Mouse (Mus musculus) heart, embryonic 10.5 days (tissue): Measurements from ENCODE around the gene Cdc42bpb. TPM values are rescaled to one million over a fixed set of nuclear protein-coding genes. Genes with fewer than 3 reads are reported as not detected.

Source experiments
- DNase-seq: peaks from one replicate; pipeline ENCODE4 v3.0.0-alpha.2; 2017; ENCODE audit warnings: low spot score
- H3K27ac ChIP-seq: fragments of 300-500 bp; sonication (generic); 2 replicates; pipeline ENCODE4 v1.5.1; 2016; ENCODE audit warnings: mild to moderate bottlenecking
- H3K27me3 ChIP-seq: fragments of 300-500 bp; sonication (generic); 2 replicates; pipeline ENCODE4 v1.6.1; 2016; ENCODE audit warnings: mild to moderate bottlenecking; ENCODE audit not compliant: poor library complexity, insufficient read depth, severe bottlenecking
- H3K36me3 ChIP-seq: fragments of 300-500 bp; sonication (generic); 2 replicates; pipeline ENCODE4 v1.6.1; 2016; ENCODE audit warnings: mild to moderate bottlenecking, moderate library complexity
- H3K4me1 ChIP-seq: fragments of 300-500 bp; sonication (generic); 2 replicates; pipeline ENCODE4 v1.6.1; 2016; ENCODE audit warnings: mild to moderate bottlenecking
- H3K4me3 ChIP-seq: fragments of 300-500 bp; sonication (generic); 2 replicates; pipeline ENCODE4 v1.5.1; 2016; ENCODE audit warnings: mild to moderate bottlenecking, moderate library complexity
- H3K9me3 ChIP-seq: fragments of 300-500 bp; sonication (generic); 2 replicates; pipeline ENCODE4 v1.6.1; 2016; ENCODE audit warnings: mild to moderate bottlenecking, moderate library complexity
- WGBS: fragments of 180-500 bp; shearing (Covaris S2); methylation state at CpG from one replicate; pipeline ENCODE4 v1.1.7; 2016; 5-methylcytosine and 5-hydroxymethylcytosine counted together
- polyA plus RNA-seq: library from polyadenylated mRNA; unstranded; fragments of >200 nt; fragmentation: Nextera tagmentation; extraction: Ambion mirVana; gene quantifications from 2 replicates; pipeline ENCODE4 v1.2.1, GENCODE M21; 2016

Gene Cdc42bpb
- polyA plus RNA-seq, 1 experiment from 2014 or later: 33.1 TPM

DNA sequence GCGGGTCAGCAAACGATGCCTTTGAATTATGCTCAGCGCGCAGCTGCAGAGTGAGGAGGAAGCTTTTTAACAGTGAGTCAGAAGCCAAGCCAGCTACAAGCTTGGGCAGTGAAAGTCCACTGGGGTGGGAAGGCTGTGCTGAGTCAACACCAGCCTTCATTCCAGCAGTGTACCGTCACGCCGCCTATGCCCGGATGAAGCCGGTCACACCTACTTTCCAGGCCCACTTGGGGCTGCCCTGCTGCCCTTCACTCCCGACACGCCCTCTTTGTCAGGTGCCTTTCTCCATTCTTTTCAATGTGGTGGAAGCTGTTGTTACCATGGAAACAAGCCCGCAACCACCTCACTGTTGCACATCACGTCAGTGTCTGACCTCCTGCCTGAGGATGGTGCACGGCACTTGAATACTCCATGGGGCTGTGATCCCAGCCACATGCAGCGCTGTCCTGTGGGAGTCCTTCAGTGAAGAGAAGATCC is 24.0 kb downstream of the Cdc42bpb start:
- Histone ChIP-seq H3K36me3 (peaks cover 18% of the 10 kb centered on the region; the same call in 1 of the 2 replicates), H3K9me3 (no peaks in the 10 kb centered on the region), H3K4me1 (peaks cover 57% of the 10 kb centered on the region), H3K4me3 (no peak overlapping the region), H3K27ac (no peak overlapping the region), H3K27me3 (no peaks in the 10 kb centered on the region)
- DNase-seq: no peak
- 73% methylated on average over 15 of the region's 15 CpGs for WGBS

DNA sequence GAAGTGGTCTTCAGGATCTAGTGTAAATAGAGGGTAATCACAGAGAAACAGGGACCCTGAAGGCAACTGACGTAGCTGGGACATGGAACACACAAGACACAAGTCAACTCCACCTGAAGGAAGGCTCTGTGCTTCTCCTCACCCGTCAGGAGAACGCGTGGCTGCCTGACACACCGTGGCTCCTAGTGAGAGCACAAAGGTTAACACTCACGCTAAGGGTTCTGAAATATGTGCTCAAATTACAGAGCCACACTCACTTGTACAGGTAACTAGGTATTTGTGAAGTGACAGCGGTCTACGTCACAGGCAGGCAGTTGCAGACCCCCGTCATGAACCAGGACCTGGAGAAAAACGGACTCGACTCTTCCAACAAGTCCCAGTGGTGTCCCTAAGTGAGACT is 24.5 kb downstream of the Cdc42bpb start:
- Histone ChIP-seq H3K9me3 (no peaks in the 10 kb centered on the region), H3K4me1 (peaks cover 54% of the 10 kb centered on the region), H3K36me3 (peaks cover 18% of the 10 kb centered on the region; the same call in 1 of the 2 replicates), H3K27ac (no peak overlapping the region), H3K4me3 (no peak overlapping the region), H3K27me3 (no peaks in the 10 kb centered on the region)
- DNase-seq: no peak
- WGBS: 88% methylated on average over 11 of the region's 11 CpGs

DNA sequence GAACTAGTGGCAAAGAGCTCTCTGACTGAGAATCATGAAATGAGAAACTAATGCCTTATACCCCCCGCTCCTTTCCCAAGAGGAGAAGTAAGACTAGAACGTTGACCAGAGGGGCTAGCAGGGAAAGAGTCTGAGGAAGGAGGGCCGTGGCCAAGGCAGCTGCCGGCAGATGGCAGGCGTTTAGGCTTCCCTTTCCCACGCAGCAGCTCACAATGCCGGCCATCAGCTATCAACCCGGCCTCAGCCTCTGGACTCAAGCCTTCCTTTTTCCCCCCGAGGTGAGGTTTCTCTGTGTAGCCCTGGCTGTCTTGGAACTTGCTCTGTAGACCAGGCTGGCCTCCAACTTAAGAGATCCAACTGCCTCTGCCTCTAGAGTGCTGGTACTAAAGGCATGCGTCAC is 25.0 kb downstream of the Cdc42bpb start:
- peaks cover 18% of the 10 kb centered on the region; the same call in 1 of the 2 replicates for H3K36me3 ChIP-seq
- H3K27ac ChIP-seq: no peak overlapping the region
- DNase-seq: no peak
- no peaks in the 10 kb centered on the region for H3K9me3 ChIP-seq
- H3K4me1 ChIP-seq: peaks cover 52% of the 10 kb centered on the region
- no peaks in the 10 kb centered on the region for H3K27me3 ChIP-seq
- 71% methylated on average over 10 of the region's 10 CpGs for WGBS
- no peak overlapping the region for H3K4me3 ChIP-seq

DNA sequence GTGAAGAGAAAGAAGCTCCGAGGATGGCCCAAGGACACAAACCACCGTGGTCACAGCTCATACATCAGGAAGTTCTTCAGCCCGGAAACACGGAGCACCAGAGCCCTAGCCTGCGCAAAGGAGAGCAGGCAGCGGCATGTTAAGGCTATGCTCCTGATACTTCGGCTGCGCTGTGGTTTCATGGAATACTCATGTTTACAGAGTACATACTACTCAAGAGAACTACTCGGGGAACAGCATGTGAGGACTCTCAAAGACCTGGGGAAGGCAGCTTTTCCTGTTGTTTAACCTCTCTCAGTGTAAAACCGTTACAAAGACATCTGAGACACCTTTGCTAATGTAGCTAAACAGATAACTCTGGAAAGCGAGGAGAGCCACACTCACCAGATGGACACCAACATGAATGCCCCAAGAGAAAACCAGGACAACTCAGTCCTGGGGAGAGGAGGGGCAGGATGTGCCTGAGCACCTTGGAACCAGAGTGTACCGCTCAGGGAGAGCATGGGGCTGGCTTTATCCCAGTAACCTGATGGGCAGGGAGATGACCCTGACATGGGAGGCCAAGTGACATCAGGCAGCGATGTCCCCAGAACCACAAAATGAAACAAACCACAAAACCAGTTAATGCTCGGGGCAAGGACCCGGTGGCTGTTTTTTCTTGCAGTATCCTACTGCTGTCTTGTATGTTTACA is 27.8 kb downstream of the Cdc42bpb start:
- Histone ChIP-seq H3K27ac (no peak overlapping the region), H3K4me1 (peaks cover 56% of the 10 kb centered on the region), H3K9me3 (no peaks in the 10 kb centered on the region), H3K4me3 (no peak overlapping the region), H3K36me3 (peaks cover 22% of the 10 kb centered on the region), H3K27me3 (no peaks in the 10 kb centered on the region)
- 82% methylated on average over 15 of the region's 15 CpGs for WGBS
- no peak for DNase-seq

DNA sequence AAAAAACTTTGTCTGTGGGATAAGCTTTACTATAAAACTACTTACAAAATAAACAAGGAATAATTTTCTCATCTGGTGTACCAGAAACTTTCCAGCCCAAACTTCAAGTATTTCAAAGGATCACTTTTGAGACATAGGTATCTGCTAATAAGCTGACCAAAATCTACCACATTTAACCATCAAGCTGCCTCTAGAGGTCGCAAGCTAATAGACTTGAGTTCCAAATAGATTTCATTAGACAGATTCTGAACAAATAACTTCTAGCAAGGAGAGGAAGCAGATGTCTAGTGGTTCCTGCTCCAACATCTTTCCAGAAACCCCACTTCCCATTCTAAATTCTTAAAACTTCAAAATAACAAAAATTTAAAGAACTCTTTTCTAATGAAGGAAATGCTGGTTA is 33.6 kb downstream of the Cdc42bpb start:
- Histone ChIP-seq H3K36me3 (peaks cover 50% of the 10 kb centered on the region), H3K9me3 (no peaks in the 10 kb centered on the region), H3K4me1 (peaks cover 24% of the 10 kb centered on the region), H3K4me3 (no peak overlapping the region), H3K27me3 (no peaks in the 10 kb centered on the region), H3K27ac (no peak overlapping the region)
- no peak for DNase-seq
- 55% methylated on average over 1 of the region's 1 CpGs for WGBS

DNA sequence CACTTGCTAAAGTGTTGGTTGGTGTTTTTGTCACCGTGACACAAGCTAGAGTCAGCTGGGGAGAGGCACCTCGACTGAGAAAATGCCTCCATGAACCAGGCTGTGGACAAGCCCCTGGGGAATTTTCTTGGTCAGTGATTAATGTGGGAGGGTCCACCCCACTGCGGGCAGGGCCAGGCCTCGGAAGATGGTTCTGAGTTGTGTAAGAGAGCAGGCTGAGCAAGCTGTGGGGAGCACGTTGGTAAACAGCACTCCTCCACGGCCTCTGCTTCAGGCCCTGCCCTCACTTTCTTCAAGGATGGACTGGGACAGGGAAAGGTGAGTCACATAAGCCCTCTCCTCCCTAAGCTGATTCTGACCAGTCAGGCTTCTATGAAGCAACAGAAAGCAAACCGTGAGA is 36.8 kb downstream of the Cdc42bpb start:
- Histone ChIP-seq H3K27me3 (no peaks in the 10 kb centered on the region), H3K4me1 (peaks cover 23% of the 10 kb centered on the region), H3K27ac (no peak overlapping the region), H3K9me3 (no peaks in the 10 kb centered on the region), H3K4me3 (no peak overlapping the region), H3K36me3 (peaks cover 82% of the 10 kb centered on the region)
- DNase-seq: no peak
- 81% methylated on average over 7 of the region's 7 CpGs for WGBS

DNA sequence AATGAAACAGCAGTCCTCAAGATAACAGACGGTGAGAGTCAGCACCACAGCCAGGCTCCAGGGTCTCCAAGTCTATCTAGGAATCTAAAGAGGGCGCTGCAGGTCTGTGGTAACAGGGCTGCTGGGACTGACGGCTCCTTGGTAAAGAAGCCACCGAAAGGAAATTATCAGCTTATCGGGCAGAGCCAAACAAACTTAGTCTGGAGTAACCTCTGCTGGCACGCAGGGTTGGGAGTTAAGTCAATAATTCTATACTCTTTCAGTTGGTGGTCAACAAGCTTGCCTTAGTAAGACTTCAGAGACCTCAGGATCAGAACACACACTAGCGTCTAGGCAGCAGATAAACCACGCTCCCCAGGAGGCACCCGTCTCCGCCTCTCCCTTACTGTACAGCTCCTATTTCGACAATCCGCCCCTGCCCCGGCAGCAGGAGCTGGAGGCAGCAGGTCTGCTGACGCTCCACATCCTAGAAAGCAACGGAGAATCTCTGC is 39.6 kb downstream of the Cdc42bpb start:
- 21% methylated on average over 15 of the region's 15 CpGs for WGBS
- Histone ChIP-seq H3K27me3 (no peaks in the 10 kb centered on the region), H3K4me1 (peaks cover 23% of the 10 kb centered on the region), H3K9me3 (no peaks in the 10 kb centered on the region), H3K4me3 (no peak overlapping the region), H3K36me3 (peaks cover 99% of the 10 kb centered on the region), H3K27ac (0 out of 2 replicates have a peak overlapping the region, but pooled peaks have one; percentile 22)
- no peak for DNase-seq

DNA sequence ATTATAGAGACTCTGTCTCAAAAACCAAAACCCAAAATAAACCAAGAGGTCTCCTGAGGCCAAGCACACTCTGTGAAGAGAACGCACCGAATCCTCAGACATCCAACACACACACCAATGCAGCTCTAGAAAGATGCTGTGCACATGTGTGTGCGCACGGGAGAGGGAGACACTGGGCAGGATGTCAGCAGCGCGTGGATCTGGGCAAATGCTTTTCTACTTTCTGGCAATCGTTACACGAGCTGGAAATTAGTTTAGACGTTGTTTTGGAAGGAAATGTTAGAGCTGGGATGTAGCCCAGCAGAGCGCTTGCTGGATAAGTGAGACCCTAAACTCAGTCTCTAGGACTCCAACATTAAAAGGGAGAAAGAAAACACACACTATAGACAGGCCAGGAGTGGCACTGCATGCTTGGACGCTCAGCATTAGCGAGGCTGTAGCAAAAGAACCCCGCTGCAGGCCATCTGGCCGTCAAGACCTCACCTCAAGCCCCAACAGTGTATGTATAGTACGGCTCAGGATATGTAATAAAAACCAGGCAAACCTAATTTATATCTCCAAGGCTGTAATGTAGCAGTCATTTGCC is 44.4 kb downstream of the Cdc42bpb start:
- H3K36me3 ChIP-seq: peaks cover 91% of the 10 kb centered on the region
- no peak overlapping the region for H3K27ac ChIP-seq
- WGBS: 90% methylated on average over 15 of the region's 15 CpGs
- peaks cover 17% of the 10 kb centered on the region for H3K4me1 ChIP-seq
- H3K27me3 ChIP-seq: no peaks in the 10 kb centered on the region
- DNase-seq: no peak
- H3K9me3 ChIP-seq: no peaks in the 10 kb centered on the region
- H3K4me3 ChIP-seq: no peak overlapping the region

DNA sequence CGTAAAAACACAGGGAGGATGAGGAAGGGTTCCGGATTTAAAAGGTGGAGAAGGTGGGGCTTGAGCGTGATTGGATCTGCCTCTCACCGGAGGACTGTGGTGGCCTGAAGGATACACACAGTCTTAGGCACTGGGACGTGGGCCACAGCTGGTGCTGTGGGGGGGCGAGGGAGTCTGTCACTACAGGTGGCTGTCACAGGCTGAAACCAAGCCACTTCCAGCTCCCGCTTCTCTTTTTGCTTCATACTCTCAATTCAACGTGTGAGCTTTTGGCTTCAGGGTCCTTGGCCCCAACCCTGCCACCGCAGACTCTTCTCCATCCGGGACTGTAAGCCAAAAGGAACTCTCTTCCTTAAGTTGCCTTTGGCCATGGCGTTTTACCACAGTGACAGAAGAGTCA is 45.1 kb downstream of the Cdc42bpb start:
- Histone ChIP-seq H3K27me3 (no peaks in the 10 kb centered on the region), H3K27ac (no peak overlapping the region), H3K9me3 (no peaks in the 10 kb centered on the region), H3K36me3 (peaks cover 91% of the 10 kb centered on the region), H3K4me1 (peaks cover 10% of the 10 kb centered on the region), H3K4me3 (no peak overlapping the region)
- WGBS: 90% methylated on average over 11 of the region's 11 CpGs
- DNase-seq: no peak

DNA sequence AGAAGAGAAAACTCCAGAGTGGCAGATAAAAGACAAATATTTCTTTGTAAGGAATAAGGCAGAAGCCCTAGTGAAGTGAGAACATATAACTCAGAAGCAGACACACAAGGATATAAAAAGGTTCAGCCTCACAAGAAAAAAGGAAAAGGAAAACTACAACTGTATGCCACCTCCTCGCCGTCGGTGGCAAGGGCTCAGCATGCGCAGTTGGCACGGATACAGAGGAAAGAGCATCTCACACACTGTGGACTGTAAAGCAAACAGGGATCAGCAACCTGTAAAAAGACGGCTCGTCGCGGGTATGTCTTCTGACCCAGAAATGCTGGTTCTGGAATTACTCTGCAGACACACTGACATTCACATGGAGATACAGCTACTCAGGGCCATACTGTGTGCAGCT is 45.9 kb downstream of the Cdc42bpb start:
- 92% methylated on average over 9 of the region's 9 CpGs for WGBS
- Histone ChIP-seq H3K4me3 (no peak overlapping the region), H3K9me3 (no peaks in the 10 kb centered on the region), H3K4me1 (0 out of 2 replicates have a peak, but pooled peaks cover 2% of the 10 kb centered on the region), H3K27me3 (no peaks in the 10 kb centered on the region), H3K27ac (no peak overlapping the region), H3K36me3 (peaks cover 91% of the 10 kb centered on the region)
- DNase-seq: no peak

DNA sequence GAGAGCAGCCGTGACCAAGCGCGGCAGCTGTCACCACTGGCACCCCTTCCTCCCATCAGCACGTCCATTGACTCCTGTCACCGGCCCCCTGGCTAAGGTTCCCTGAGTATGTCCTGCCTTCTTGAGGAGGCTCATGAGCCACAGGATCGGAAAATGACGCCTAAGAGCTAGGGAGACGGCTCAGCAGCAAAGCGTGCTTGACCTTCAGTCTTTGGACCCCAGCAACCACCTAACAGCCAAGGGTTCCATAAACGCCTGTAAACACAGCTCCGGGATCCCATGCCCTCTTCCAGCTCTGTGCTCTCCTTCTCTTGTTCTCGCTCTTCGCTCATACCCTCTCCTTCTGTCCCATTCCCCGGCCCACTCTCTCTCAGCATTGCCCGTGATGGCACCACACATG is 48.2 kb downstream of the Cdc42bpb start:
- Histone ChIP-seq H3K4me1 (no peaks in the 10 kb centered on the region), H3K27ac (no peak overlapping the region), H3K27me3 (no peaks in the 10 kb centered on the region), H3K9me3 (no peaks in the 10 kb centered on the region), H3K4me3 (no peak overlapping the region), H3K36me3 (peaks cover 91% of the 10 kb centered on the region)
- no peak for DNase-seq
- WGBS: 93% methylated on average over 15 of the region's 15 CpGs

DNA sequence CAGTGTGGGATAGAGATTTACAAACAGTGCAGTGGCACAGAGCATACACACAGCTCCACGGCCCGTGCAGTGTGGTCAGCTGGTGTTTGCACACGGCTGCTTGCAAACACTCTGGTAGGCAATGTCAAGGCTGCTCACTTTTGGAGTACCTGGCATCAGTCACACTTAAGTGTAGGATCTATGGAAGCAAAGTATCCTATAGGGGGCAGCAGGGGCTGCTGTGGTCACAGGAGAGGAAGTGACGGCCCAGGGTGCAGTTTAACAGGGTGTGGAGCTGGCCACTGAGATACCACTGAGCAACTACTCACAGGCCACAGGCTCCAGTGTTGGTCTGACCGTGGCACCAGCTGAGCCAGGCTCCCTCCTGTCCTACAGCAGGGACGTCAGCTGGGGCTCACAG is 49.2 kb downstream of the Cdc42bpb start:
- Histone ChIP-seq H3K36me3 (peaks cover 91% of the 10 kb centered on the region), H3K27ac (no peak overlapping the region)
- 79% methylated on average over 6 of the region's 6 CpGs for WGBS

DNA sequence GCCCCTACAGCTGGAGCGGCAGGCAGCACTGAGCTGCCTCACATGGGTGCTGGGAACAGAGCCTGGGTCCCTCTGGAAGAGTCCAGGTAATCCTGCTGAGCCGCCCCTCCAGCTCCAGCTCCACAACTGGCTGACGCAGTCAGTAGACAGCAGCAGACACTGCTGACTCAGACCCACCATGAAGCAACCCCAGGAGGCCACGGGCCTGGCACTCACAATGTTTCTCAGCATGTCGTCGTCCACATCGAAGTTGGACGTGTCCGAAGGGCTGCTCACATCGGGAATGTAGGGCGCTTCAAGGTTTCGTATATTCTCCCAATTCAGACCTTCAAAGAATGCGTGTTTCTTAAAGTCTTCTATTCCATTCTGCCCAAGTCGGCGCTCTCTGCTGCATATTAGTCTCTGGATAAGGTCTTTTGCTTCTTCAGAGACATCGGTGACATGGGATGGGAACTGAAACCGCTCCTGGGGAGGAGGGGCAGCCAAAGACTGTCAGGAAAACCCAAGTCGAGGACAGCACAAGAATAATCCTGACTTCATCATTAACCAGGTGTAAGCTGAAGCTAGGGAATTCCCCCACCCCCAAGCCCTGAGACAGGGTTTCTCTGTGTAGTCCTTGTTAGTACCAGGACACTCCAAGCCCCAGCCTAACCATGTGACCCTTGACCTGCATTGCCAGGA is 51.6 kb downstream of the Cdc42bpb start:
- peaks cover 93% of the 10 kb centered on the region for H3K36me3 ChIP-seq
- H3K4me1 ChIP-seq: no peaks in the 10 kb centered on the region
- WGBS: 92% methylated on average over 18 of the region's 18 CpGs
- H3K27me3 ChIP-seq: no peaks in the 10 kb centered on the region
- no peaks in the 10 kb centered on the region for H3K9me3 ChIP-seq
- H3K4me3 ChIP-seq: no peak overlapping the region
- DNase-seq: no peak
- H3K27ac ChIP-seq: no peak overlapping the region

More for the DNA sequence above, 49.2 kb downstream of the Cdc42bpb start:
- Histone ChIP-seq H3K4me3 (no peak overlapping the region), H3K4me1 (no peaks in the 10 kb centered on the region), H3K27me3 (no peaks in the 10 kb centered on the region), H3K9me3 (no peaks in the 10 kb centered on the region)
- DNase-seq: no peak
